Mouse (Mus musculus): ENCODE data around the gene Gm5797.
"Not testable (repeated sequence)": the region's sequence is repeated elsewhere in the genome, so short reads cannot be mapped to it uniquely, and the experiment has no call there.

- TF ChIP-seq POLR2A (IDR thresholded peaks at IDR 0.05; ENCODE audit: low read depth, low read length); SMC3 (IDR thresholded peaks at IDR 0.05; ENCODE audit: low read depth, low read length); RAD21 (IDR thresholded peaks at IDR 0.05; ENCODE audit: low read depth, low read length); ELF1 (IDR thresholded peaks at IDR 0.05; ENCODE audit: low read depth, low read length); MAFK (IDR thresholded peaks at IDR 0.05; ENCODE audit: insufficient replicate concordance, low read length): not testable (repeated sequence)
These were observed 17.5 kb downstream of the Gm5797 start, which contains the start of gene Gm3739 for GRCm38 (mm10) chr14:7314661-7315060.
